Mouse (Mus musculus) liver, postnatal 0 days (tissue): ENCODE results near the gene Chil5. TPM values are rescaled to one million over a fixed set of nuclear protein-coding genes. Genes with fewer than 3 reads are reported as not detected.
"Not testable (repeated sequence)": the region's sequence is repeated elsewhere in the genome, so short reads cannot be mapped to it uniquely, and the experiment has no call there.

ENCODE experiments used
- ATAC-seq: fragments of 200-750 bp; cut with Nextera tagmentation; 2 replicates; pipeline ENCODE4 v1.8.0; 2017; ENCODE audit warnings: mild to moderate bottlenecking, moderate library complexity
- DNase-seq: peaks from one replicate; pipeline ENCODE4 v3.0.0-alpha.2; 2016
- H3K27ac ChIP-seq: fragments of 300-500 bp; sonication (generic); 2 replicates; pipeline ENCODE4 v1.5.1; 2014; ENCODE audit warnings: antibody characterized with exemption, moderate library complexity, mild to moderate bottlenecking, low read depth
- H3K27me3 ChIP-seq: fragments of 300-500 bp; sonication (generic); 2 replicates; pipeline ENCODE4 v1.6.1; 2014; ENCODE audit warnings: low read length, control low read depth, mixed read lengths; ENCODE audit not compliant: insufficient read depth
- H3K36me3 ChIP-seq: fragments of 300-500 bp; sonication (generic); replicated peaks from 2 replicates; pipeline ENCODE4 v1.6.1; 2014; ENCODE audit warnings: mild to moderate bottlenecking, control low read depth, low read length, moderate library complexity, mixed read lengths; ENCODE audit not compliant: insufficient read depth
- H3K4me1 ChIP-seq: fragments of 300-500 bp; sonication (generic); 2 replicates; pipeline ENCODE4 v1.6.1; 2014; ENCODE audit warnings: antibody characterized with exemption, mild to moderate bottlenecking, control low read depth; ENCODE audit not compliant: insufficient read depth
- H3K4me2 ChIP-seq: fragments of 300-500 bp; sonication (generic); 2 replicates; pipeline ENCODE4 v1.6.1; 2014; ENCODE audit warnings: low read depth, mild to moderate bottlenecking, low read length, moderate library complexity, mixed read lengths
- H3K4me3 ChIP-seq: fragments of 300-500 bp; sonication (generic); 2 replicates; pipeline ENCODE4 v1.5.1; 2014; ENCODE audit warnings: low read depth, low read length
- H3K9ac ChIP-seq: fragments of 300-500 bp; sonication (generic); replicated peaks from 2 replicates; pipeline ENCODE4 v1.6.1; 2014; ENCODE audit warnings: mild to moderate bottlenecking, moderate library complexity
- H3K9me3 ChIP-seq: fragments of 300-500 bp; sonication (generic); 2 replicates; pipeline ENCODE4 v1.6.1; 2016; ENCODE audit warnings: mild to moderate bottlenecking, control low read depth, low read length, mixed read lengths
- CTCF ChIP-seq: sonication (generic); IDR thresholded peaks from 2 replicates; pipeline ENCODE4 v1.5.1; 2016; ENCODE audit warnings: antibody characterized with exemption, low read depth
- EP300 ChIP-seq: IDR thresholded peaks from 2 replicates; pipeline ENCODE4 v1.6.1; 2016; ENCODE audit warnings: antibody characterized with exemption, low read depth, mild to moderate bottlenecking
- WGBS: fragments of 180-500 bp; shearing (Covaris S2); extraction: QIAGEN DNeasy Blood & Tissue Kit; methylation state at CpG from one replicate; pipeline ENCODE4 v1.1.7; 2014; ENCODE audit not compliant: insufficient replicate concordance; 5-methylcytosine and 5-hydroxymethylcytosine counted together
- polyA plus RNA-seq: library from polyadenylated mRNA; unstranded; fragments of >200 nt; fragmentation: Nextera tagmentation; extraction: Ambion mirVana; gene quantifications from 2 replicates; pipeline ENCODE4 v1.2.1, GENCODE M21; 2015

Gene Chil5
- polyA plus RNA-seq, 1 experiment from 2014 or later = 0.38 TPM

DNA sequence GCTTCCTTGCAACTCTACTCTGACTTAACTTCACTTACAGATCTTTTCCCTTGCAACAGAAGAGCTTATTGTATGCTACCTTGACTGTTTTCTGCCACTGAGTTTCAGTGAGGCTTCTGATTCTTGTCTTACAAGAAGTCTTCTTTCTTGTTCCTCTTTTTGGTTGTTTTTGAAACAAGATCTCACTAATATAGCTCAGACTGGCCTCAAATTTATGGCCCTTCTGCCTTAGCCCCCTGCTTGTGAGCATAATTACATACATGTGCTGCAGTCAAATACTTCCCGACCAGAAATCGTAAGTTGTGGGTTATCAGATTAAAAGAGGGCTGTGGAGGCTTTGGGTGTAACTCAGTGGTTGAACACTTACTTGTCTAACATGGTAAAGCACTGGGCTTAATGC lies 37.9 kb downstream of the Chil5 start:
- no peaks in the 10 kb centered on the region for H3K36me3 ChIP-seq
- TF ChIP-seq CTCF (no peak), EP300 (no peak)
- H3K9ac ChIP-seq = no peak overlapping the region
- H3K27me3 ChIP-seq = no peaks in the 10 kb centered on the region
- no peak overlapping the region for H3K27ac ChIP-seq
- no peak overlapping the region for H3K4me2 ChIP-seq
- no peak for ATAC-seq
- H3K4me1 ChIP-seq = no peaks in the 10 kb centered on the region
- H3K4me3 ChIP-seq = no peak overlapping the region
- no peak for DNase-seq
- WGBS = 37% methylated on average over 2 of the region's 2 CpGs
- H3K9me3 ChIP-seq = no peaks in the 10 kb centered on the region

DNA sequence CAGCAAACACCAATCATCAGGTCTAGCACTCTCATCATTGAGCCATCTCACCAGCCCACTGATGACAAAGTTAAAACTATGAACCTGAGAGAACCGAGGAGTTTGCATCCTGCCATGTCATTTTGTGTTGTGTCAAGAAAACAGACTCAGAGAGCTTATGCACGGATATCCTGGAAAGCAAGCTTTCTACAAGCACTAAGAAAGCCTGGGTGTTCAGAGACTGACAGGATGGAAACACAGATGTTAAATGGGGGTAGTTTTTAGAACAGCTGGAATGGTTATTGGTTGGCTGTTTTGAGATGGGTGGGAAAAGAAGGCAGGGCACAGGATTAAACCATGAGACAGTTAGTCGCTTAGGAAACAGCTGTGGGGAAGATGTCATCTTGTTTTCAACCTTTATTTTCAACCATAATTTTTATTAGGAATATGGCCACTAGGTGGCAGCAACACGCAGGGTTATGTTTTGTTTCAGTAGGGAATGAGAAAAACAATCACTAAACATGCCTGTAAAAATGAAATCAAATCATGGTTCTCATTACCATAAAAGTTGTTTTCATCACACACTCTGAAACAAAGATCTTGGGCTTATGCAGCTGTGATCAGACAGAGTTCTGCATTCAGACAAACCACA lies 40.8 kb downstream of the Chil5 start:
- no peaks in the 10 kb centered on the region for H3K36me3 ChIP-seq
- H3K9me3 ChIP-seq = no peaks in the 10 kb centered on the region
- H3K9ac ChIP-seq = no peak overlapping the region
- no peaks in the 10 kb centered on the region for H3K4me1 ChIP-seq
- TF ChIP-seq EP300 (no peak), CTCF (peak; percentile 71)
- DNase-seq (peak; percentile 51), ATAC-seq (no peak)
- H3K27ac ChIP-seq = no peak overlapping the region
- H3K4me2 ChIP-seq = no peak overlapping the region
- no peaks in the 10 kb centered on the region for H3K27me3 ChIP-seq
- 18% methylated on average over 4 of the region's 4 CpGs for WGBS
- H3K4me3 ChIP-seq = no peak overlapping the region

GRCm38 (mm10) chr3:105989611-105990010 lies 43.0 kb downstream of the Chil5 start:
- not testable (repeated sequence) for ATAC-seq, H3K9ac ChIP-seq, H3K4me3 ChIP-seq, H3K9me3 ChIP-seq, H3K27ac ChIP-seq, H3K4me2 ChIP-seq, H3K27me3 ChIP-seq, H3K4me1 ChIP-seq, H3K36me3 ChIP-seq, DNase-seq
- 69% methylated on average over 5 of the region's 5 CpGs for WGBS

DNA sequence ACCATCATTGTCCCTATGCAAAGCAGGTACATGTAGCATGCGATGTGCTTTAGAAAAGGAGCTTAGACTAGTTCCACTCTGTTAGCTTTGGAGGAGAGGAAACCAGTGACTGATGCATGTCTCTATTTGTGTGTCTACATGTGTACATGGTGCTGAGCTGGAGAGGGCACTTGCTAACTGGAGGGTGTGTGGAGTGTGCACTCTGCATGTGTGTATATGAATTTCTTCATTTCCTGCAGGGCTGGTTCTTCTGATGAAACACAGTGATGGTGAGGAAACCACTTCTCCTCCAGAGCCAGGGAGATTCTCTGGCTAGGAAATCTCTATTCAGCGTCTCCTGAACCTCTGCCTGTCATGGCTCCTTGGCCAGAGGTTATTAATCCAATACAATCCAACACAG lies 58.4 kb downstream of the Chil5 start:
- no peaks in the 10 kb centered on the region for H3K9me3 ChIP-seq
- peaks cover 2% of the 10 kb centered on the region; the same call in 1 of the 2 replicates for H3K4me1 ChIP-seq
- TF ChIP-seq EP300 (no peak), CTCF (no peak)
- no peak overlapping the region for H3K9ac ChIP-seq
- H3K27ac ChIP-seq = no peak overlapping the region
- ATAC-seq = peak; percentile 66
- no peaks in the 10 kb centered on the region for H3K27me3 ChIP-seq
- no peak overlapping the region for H3K4me3 ChIP-seq
- no peak overlapping the region for H3K4me2 ChIP-seq
- WGBS = 69% methylated on average over 2 of the region's 2 CpGs
- no peak for DNase-seq
- peaks cover 4% of the 10 kb centered on the region; the same call in 1 of the 2 replicates for H3K36me3 ChIP-seq

DNA sequence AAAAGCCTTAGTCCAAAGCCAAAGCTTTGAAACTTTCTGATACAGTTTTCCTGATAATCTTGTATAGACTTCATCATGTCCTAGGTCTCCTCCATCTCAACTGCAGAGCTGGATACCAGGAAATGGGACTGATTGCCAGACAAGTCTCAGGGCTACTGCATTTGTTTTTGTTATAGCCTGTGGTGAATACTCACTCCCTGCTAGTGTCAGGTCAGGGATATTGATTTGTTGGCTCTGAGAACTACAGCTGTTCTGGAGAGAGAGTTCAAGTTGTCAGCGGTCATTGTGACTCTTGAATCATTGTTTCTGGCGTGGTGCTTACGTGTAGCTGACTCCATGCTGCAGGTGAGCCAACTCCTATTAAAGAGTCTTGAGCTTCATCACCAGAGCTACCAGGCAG lies 59.2 kb downstream of the Chil5 start, which contains the start of gene Ovgp1:
Gene Ovgp1, plus strand, starts transcription at position 301 of the 400 bp plus-strand sequence.
- Histone ChIP-seq H3K4me1 (peaks cover 2% of the 10 kb centered on the region; the same call in 1 of the 2 replicates), H3K27me3 (no peaks in the 10 kb centered on the region), H3K36me3 (peaks cover 12% of the 10 kb centered on the region), H3K9ac (no peak within 1 kb of the TSS), H3K27ac (no peak within 1 kb of the TSS), H3K4me3 (no peak within 1 kb of the TSS), H3K4me2 (no peak within 1 kb of the TSS), H3K9me3 (no peaks in the 10 kb centered on the region)
- TF ChIP-seq CTCF = no peak
- no peak for TF ChIP-seq EP300
- DNase-seq (no peak), ATAC-seq (0 out of 2 replicates have a peak, but pooled peaks have one; percentile 21)
- 69% methylated on average over 3 of the region's 3 CpGs for WGBS

DNA sequence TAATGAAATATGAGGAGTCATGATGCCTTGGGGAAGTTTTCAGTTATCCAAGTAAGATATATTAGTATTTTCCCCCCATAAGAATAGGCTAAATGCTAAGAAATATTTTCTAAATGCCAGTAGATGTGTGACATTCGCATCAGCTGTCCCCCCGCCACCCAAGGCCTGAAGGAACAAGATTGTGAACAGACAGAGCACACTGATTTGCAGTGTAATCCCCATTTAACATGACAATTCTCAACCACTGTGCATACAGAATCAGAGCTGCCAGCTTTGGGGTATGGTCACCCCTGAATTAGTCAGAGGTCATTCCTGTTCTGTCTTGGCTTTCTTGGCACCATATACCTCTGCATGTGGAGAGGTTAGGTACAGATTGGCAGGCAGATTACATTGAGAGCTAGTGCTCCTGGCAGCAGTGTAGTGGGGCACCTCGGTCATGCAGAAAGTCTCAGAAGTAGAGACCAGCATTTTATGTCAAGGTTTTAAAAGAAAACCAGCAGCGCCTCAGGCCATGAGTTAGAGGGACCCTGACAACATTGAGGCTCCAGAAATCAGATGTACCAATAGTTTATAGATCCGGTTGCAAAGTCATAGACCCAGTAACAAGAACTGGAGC lies 60.7 kb downstream of the Chil5 start:
- no peak overlapping the region for H3K27ac ChIP-seq
- H3K36me3 ChIP-seq = peaks cover 24% of the 10 kb centered on the region
- TF ChIP-seq CTCF = no peak
- TF ChIP-seq EP300 = no peak
- 71% methylated on average over 5 of the region's 5 CpGs for WGBS
- no peak overlapping the region for H3K9ac ChIP-seq
- peaks cover 2% of the 10 kb centered on the region; the same call in 1 of the 2 replicates for H3K4me1 ChIP-seq
- DNase-seq = no peak
- H3K27me3 ChIP-seq = no peaks in the 10 kb centered on the region
- no peak overlapping the region for H3K4me2 ChIP-seq
- H3K4me3 ChIP-seq = no peak overlapping the region
- no peak for ATAC-seq
- H3K9me3 ChIP-seq = no peaks in the 10 kb centered on the region

Other genes with a start within 250 kb of the Chil5 start
- gene Rap1a, start 231.5 kb downstream of the Chil5 start, polyA plus RNA-seq = 89.0 and 93.3 TPM in 2 replicates
- gene Adora3, start 162.0 kb downstream of the Chil5 start, polyA plus RNA-seq = 0.62 and 0.92 TPM in 2 replicates
- 0.13 TPM in 1 of 2 replicates, not detected in the other for gene Tmigd3, start 161.9 kb downstream of the Chil5 start, polyA plus RNA-seq
- 3.9 and 5.4 TPM in 2 replicates for gene I830077J02Rik, start 100.2 kb downstream of the Chil5 start, polyA plus RNA-seq
- 28.9 and 32.4 TPM in 2 replicates for gene Wdr77, start 73.4 kb downstream of the Chil5 start, polyA plus RNA-seq
- 436 and 461 TPM in 2 replicates for gene Atp5f1, start 72.7 kb downstream of the Chil5 start, polyA plus RNA-seq
- 0.28 and 0.40 TPM in 2 replicates for gene Ovgp1, start 59.1 kb downstream of the Chil5 start, polyA plus RNA-seq
- not detected in 2 replicates for gene Pifo, start 18.2 kb downstream of the Chil5 start, polyA plus RNA-seq
- not detected in 2 replicates for gene Chia1, start 80.4 kb upstream of the Chil5 start, polyA plus RNA-seq
- gene Chil3, start 134.8 kb upstream of the Chil5 start, polyA plus RNA-seq = 103 and 110 TPM in 2 replicates
- gene Chil4, start 186.7 kb upstream of the Chil5 start, polyA plus RNA-seq = not detected in 2 replicates